Mouse (Mus musculus) 3134 (cell line): ENCODE measurements at regions not wholly inside any gene's neighbourhood (a gene's known extent, or its start where the extent isn't known, plus 50 kb on each side); places are given as distances from the start of the nearest gene placed in this dataset.

Experiments
- DNase-seq: peaks from one replicate; pipeline ENCODE4 v3.0.0-alpha.2; 2011; ENCODE audit warnings: low spot score; ENCODE audit not compliant: insufficient read length; ENCODE audit errors: extremely low read depth

DNA sequence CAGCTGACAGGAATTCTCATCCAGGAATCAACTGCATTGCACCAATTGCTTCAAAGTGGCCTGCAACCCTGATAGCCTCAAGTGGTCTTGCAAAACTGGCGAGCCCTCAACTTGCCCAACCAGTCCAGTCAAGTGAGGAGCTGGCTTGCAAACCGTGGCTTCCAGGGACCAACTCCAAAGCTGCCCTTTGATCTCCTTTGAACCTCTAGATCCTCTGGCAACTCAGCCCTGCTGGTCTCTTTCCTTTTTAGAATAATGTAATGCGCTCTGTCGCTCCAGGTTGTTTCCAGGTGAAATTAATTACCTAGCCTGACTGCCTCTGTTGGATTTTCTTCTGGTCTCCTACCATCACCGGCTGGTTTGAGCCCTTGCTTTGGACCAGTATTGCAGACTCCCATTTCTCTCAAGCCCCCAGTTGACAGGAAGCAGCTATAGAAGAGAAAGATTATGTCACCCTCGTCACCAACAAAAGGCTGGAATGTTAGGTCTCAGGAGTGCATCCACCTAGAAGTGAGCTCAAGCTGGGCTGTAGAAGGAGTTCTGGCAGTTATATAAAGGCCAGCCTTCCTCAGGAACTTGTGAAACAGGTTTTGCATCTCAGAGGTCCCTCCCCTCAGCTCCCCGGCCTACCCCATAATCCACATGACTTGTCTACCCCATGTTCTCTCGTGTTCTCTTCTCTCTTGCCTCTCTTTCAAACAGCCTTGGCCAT is 49.8 kb upstream of the Abcd3 start:
- DNase-seq = no peak
